Mouse (Mus musculus) olfactory bulb, adult 2 months (tissue): ENCODE measurements around the gene Tbx21.

ENCODE experiments used
- CTCF ChIP-seq: fragments of 200-500 bp; IDR thresholded peaks from 2 replicates; pipeline ENCODE4 v1.5.1; 2012; ENCODE audit warnings: low read depth, mild to moderate bottlenecking, low read length, moderate library complexity; ENCODE audit not compliant: insufficient read depth
- POLR2A ChIP-seq: fragments of 200-500 bp; IDR thresholded peaks from 2 replicates; pipeline ENCODE4 v1.6.1; 2012; ENCODE audit warnings: mild to moderate bottlenecking, low read depth, low read length, moderate library complexity; ENCODE audit not compliant: insufficient read depth

GRCm38 (mm10) chr11:97128956-97129355 is 13.8 kb upstream of the Tbx21 start:
- TF ChIP-seq CTCF = no peak
- TF ChIP-seq POLR2A = no peak
